Mouse (Mus musculus) intestine, postnatal 0 days (tissue): ENCODE results near the gene Lsm2. TPM values are rescaled to one million over a fixed set of nuclear protein-coding genes. Genes with fewer than 3 reads are reported as not detected.

Experiments used
- ATAC-seq: fragments of 200-750 bp; cut with Nextera tagmentation; 2 replicates; pipeline ENCODE4 v1.8.0; 2017; ENCODE audit warnings: mild to moderate bottlenecking, moderate TSS enrichment, moderate library complexity
- H3K27ac ChIP-seq: fragments of 300-500 bp; sonication (generic); 2 replicates; pipeline ENCODE4 v1.5.1; 2014; ENCODE audit warnings: mild to moderate bottlenecking, low read depth, low read length, moderate library complexity
- H3K27me3 ChIP-seq: fragments of 300-500 bp; sonication (generic); replicated peaks from 2 replicates; pipeline ENCODE4 v1.6.1; 2014; ENCODE audit warnings: low read length, mixed read lengths; ENCODE audit not compliant: control insufficient read depth, insufficient read depth
- H3K36me3 ChIP-seq: fragments of 300-500 bp; sonication (generic); 2 replicates; pipeline ENCODE4 v1.6.1; 2014; ENCODE audit warnings: mild to moderate bottlenecking, moderate library complexity; ENCODE audit not compliant: control insufficient read depth, insufficient read depth
- H3K4me1 ChIP-seq: fragments of 300-500 bp; sonication (generic); replicated peaks from 2 replicates; pipeline ENCODE4 v1.6.1; 2014; ENCODE audit warnings: antibody characterized with exemption, low read length, mixed read lengths; ENCODE audit not compliant: control insufficient read depth, insufficient read depth
- H3K4me2 ChIP-seq: fragments of 300-500 bp; sonication (generic); replicated peaks from 2 replicates; pipeline ENCODE4 v1.6.1; 2014; ENCODE audit warnings: low read depth, mild to moderate bottlenecking, moderate library complexity
- H3K4me3 ChIP-seq: fragments of 300-500 bp; sonication (generic); 2 replicates; pipeline ENCODE4 v1.5.1; 2014; ENCODE audit warnings: low read depth, low read length
- H3K9ac ChIP-seq: fragments of 300-500 bp; sonication (generic); 2 replicates; pipeline ENCODE4 v1.6.1; 2014; ENCODE audit warnings: mild to moderate bottlenecking, low read depth, low read length
- H3K9me3 ChIP-seq: fragments of 300-500 bp; sonication (generic); 2 replicates; pipeline ENCODE4 v1.6.1; 2016; ENCODE audit warnings: mixed run types; ENCODE audit not compliant: control insufficient read depth
- CTCF ChIP-seq: sonication (generic); IDR thresholded peaks from 2 replicates; pipeline ENCODE4 v1.5.1; 2016; ENCODE audit warnings: low read depth, mild to moderate bottlenecking, control low read depth, antibody characterized with exemption, moderate library complexity
- WGBS: fragments of 180-500 bp; shearing (Covaris S2); extraction: QIAGEN DNeasy Blood & Tissue Kit; methylation state at CpG from one replicate; pipeline ENCODE4 v1.1.7; 2014; 5-methylcytosine and 5-hydroxymethylcytosine counted together
- polyA plus RNA-seq: library from polyadenylated mRNA; unstranded; fragments of >200 nt; fragmentation: Nextera tagmentation; extraction: Ambion mirVana; gene quantifications from 2 replicates; pipeline ENCODE4 v1.2.1, GENCODE M21; 2015

Lsm2 gene
- polyA plus RNA-seq, 1 experiment from 2014 or later, result 76.6 TPM

DNA sequence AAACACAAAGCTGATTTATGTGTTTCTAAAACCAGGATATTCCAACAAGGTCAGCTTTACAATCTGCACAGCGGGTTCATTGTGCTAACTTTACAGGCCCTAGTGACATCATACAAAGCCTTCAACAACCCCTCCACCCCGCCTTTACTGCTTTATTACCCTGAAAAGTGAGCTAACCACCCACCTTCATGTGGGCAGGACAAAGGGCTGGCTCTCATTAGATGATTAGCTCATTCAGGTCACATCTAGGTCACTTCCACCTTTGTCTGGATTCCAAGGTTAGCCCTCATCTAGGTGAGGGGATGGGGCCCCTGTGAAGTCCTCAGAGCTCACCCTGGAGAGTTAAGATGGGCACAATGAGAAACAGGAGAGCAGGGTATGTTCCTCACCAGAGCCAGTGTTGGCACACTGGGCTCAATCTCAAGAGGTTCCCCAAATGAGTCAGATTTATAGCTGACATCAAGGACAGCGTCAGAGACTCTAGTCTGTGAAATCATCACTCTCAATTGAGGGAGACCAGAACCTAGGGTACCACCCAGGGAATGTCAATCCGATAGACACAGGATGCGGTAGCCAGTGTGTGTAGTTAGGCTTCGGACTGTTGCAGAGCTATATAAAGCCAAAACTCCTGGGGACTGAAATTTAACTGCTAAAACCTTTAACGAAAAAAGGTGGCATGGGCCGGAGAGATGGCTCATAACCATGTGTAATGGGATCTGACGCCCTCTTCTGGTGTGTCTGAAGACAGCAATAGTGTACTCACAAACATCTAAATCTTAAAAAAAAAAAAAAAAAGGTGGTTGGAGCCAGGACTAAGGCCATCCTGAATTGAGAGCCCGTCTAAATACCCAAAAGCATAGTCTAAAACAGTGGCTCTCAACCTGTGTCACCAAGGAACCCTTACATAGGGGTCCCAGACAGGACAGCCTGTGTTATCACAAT is 30.9 kb upstream of the Lsm2 start:
- peak overlapping the region; percentile 84 for H3K4me3 ChIP-seq
- H3K4me2 ChIP-seq, result peak overlapping the region; percentile 75
- H3K9ac ChIP-seq, result peak overlapping the region; percentile 79
- 0 out of 2 replicates have a peak, but pooled peaks cover 6% of the 10 kb centered on the region for H3K36me3 ChIP-seq
- WGBS, result 14% methylated on average over 10 of the region's 10 CpGs
- ATAC-seq, result peak; percentile 80
- peak; percentile 52 for TF ChIP-seq CTCF
- H3K27me3 ChIP-seq, result no peaks in the 10 kb centered on the region
- H3K9me3 ChIP-seq, result no peaks in the 10 kb centered on the region
- no peaks in the 10 kb centered on the region; the same call in 1 of the 2 replicates for H3K4me1 ChIP-seq
- peak overlapping the region; percentile 88 for H3K27ac ChIP-seq

DNA sequence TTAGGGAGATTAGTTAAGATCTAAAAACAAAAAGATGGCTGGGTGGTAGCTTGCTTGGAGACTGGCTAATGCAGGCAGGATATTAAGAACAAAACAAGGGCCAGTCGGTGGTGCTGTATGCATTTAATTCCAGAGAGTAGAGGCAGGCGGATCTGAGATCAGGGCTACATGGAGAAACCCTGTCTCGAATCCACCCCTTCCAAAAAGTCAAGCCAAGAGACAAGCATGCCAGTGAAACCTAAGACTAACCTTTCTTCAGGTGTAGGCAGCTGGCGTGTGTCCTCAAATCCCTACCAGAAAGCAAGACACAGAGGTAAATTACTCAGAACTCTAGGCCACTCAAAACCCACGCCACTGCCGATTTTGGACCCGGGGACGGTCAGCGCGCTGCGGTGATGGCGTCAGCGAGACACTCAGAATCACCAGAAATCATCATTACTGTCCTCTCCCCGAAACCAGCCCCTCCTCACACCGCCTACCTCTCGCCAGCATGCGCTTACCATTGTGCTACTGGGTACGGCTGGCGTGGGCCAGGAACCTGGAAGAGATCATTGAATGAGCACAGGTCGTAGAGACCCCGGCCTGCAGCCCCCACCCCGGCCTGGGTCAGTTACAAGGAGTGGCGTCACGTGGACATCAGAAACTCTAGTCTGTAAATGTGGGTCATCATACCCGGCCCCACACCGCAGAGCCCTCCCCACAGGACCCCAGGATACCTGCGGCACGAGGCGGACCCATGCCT is 29.9 kb upstream of the Lsm2 start:
- H3K9ac ChIP-seq, result peak overlapping the region; percentile 79
- ATAC-seq, result no peak
- H3K36me3 ChIP-seq, result 0 out of 2 replicates have a peak, but pooled peaks cover 6% of the 10 kb centered on the region
- TF ChIP-seq CTCF, result no peak
- no peaks in the 10 kb centered on the region; the same call in 1 of the 2 replicates for H3K4me1 ChIP-seq
- peak overlapping the region; percentile 88 for H3K27ac ChIP-seq
- peak overlapping the region; percentile 84 for H3K4me3 ChIP-seq
- peak overlapping the region; percentile 75 for H3K4me2 ChIP-seq
- no peaks in the 10 kb centered on the region for H3K27me3 ChIP-seq
- H3K9me3 ChIP-seq, result no peaks in the 10 kb centered on the region
- WGBS, result under 1% methylated on average over 29 of the region's 29 CpGs

DNA sequence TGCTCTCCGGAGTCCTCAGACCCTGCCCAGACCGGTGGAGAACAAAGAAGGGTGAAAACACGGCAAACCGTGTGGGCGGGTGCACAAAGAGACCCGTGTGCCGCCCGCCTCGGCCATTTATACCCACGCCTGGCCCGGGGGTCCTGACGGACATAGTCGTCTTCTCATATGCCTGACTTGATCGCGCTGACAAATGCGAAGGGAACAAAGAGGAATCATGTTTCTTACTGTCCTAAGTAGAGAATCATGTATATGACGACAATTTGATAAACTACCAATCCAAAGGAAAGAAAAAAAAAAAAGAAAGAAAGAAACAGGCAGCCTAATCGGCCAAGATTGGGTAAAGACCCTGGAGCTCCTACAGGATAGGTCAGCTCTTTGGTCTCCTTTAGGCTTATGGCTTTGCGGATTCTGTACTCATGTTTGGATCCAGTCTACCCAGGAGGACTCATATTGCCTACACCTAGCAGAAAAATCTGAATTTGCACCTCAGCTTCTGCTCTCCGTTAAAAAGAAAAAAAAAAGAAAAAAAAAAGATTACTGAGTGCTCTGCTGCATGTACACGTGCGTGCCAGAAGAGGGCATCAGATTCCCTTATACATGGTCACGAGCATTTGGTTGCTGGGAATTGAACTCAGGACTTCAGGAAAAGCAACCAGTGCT is 29.2 kb upstream of the Lsm2 start:
- Histone ChIP-seq H3K4me2 (peak overlapping the region; percentile 75), H3K36me3 (0 out of 2 replicates have a peak, but pooled peaks cover 6% of the 10 kb centered on the region), H3K27ac (peak overlapping the region; percentile 88), H3K9me3 (no peaks in the 10 kb centered on the region), H3K4me1 (no peaks in the 10 kb centered on the region; the same call in 1 of the 2 replicates), H3K4me3 (peak overlapping the region; percentile 84), H3K9ac (peak overlapping the region; percentile 79), H3K27me3 (no peaks in the 10 kb centered on the region)
- peak; percentile 78 for TF ChIP-seq CTCF
- WGBS, result under 1% methylated on average over 23 of the region's 23 CpGs
- peak; percentile 48 for ATAC-seq

DNA sequence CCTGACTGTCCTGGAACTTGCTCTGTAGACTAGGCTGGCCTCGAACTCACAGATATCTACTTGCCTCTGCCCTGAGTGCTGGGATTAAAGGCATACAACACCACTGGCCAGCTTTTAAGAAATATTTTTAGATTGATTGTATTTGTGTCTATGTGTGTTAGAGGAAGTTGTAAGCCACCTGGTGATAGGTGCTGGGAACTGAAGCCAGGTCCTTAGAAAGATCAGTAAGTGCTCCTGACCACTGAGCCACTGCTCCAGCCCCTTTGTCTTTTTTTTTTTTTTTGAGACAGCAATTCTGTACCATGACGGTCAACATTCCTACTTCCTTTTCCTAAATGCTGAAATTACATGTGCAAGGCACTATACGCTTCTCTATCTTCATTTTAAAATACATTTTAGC is 28.4 kb upstream of the Lsm2 start:
- no peak for TF ChIP-seq CTCF
- 0 out of 2 replicates have a peak, but pooled peaks cover 6% of the 10 kb centered on the region for H3K36me3 ChIP-seq
- no peak overlapping the region for H3K27ac ChIP-seq
- H3K9me3 ChIP-seq, result no peaks in the 10 kb centered on the region
- no peak for ATAC-seq
- WGBS, result 79% methylated on average over 3 of the region's 3 CpGs
- no peaks in the 10 kb centered on the region for H3K27me3 ChIP-seq
- H3K9ac ChIP-seq, result no peak overlapping the region
- H3K4me1 ChIP-seq, result no peaks in the 10 kb centered on the region; the same call in 1 of the 2 replicates
- H3K4me3 ChIP-seq, result no peak overlapping the region
- H3K4me2 ChIP-seq, result peak overlapping the region; percentile 75; the same call in 1 of the 2 replicates

DNA sequence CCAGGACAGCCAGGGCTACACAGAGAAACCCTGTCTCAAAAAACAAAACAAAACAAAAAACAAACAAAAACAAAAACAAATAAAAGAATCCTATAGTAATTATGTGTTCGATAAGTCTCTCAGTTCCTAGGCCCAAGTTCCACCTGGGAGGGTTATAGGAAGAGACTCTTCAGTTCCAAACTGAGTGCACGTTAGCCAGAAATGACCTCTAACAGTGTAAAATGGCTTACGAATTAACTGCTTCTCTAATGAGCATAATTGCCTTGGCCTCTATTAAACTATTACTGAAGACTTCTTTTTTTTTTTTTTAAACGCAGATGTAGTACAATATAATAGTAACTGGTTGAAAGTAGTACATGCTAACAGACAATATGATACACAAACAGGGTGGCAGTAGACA is 27.8 kb upstream of the Lsm2 start:
- no peaks in the 10 kb centered on the region; the same call in 1 of the 2 replicates for H3K4me1 ChIP-seq
- no peak overlapping the region for H3K9ac ChIP-seq
- H3K4me3 ChIP-seq, result no peak overlapping the region
- 0 out of 2 replicates have a peak, but pooled peaks cover 6% of the 10 kb centered on the region for H3K36me3 ChIP-seq
- WGBS, result 90% methylated on average over 4 of the region's 4 CpGs
- H3K4me2 ChIP-seq, result no peak overlapping the region
- H3K27ac ChIP-seq, result no peak overlapping the region
- H3K27me3 ChIP-seq, result no peaks in the 10 kb centered on the region
- no peak for ATAC-seq
- H3K9me3 ChIP-seq, result no peaks in the 10 kb centered on the region
- TF ChIP-seq CTCF, result no peak
